Mouse (Mus musculus) ES-Bruce4 (cell line): Measurements from ENCODE around the gene Cnot6l. TPM values are rescaled to one million over a fixed set of nuclear protein-coding genes. Genes with fewer than 3 reads are reported as not detected.

ENCODE experiments used
- H3K27ac ChIP-seq: 2 replicates; pipeline ENCODE4 v1.5.1; 2012; ENCODE audit warnings: low read length, inconsistent platforms; ENCODE audit not compliant: insufficient read depth
- H3K27me3 ChIP-seq: 2 replicates; pipeline ENCODE4 v1.6.1; 2012; ENCODE audit warnings: mild to moderate bottlenecking, low read length, inconsistent platforms; ENCODE audit not compliant: control insufficient read depth, poor library complexity, insufficient read depth, severe bottlenecking
- H3K36me3 ChIP-seq: 2 replicates; pipeline ENCODE4 v1.6.1; 2012; ENCODE audit warnings: inconsistent platforms, mild to moderate bottlenecking, low read length, moderate library complexity; ENCODE audit not compliant: control insufficient read depth, poor library complexity, insufficient read depth, severe bottlenecking
- H3K4me1 ChIP-seq: one replicate; pipeline ENCODE4 v1.8.1; 2011; ENCODE audit warnings: low read length; ENCODE audit not compliant: control insufficient read depth, insufficient read depth
- H3K4me3 ChIP-seq: 2 replicates; pipeline ENCODE4 v1.5.1; 2011; ENCODE audit warnings: low read depth, mild to moderate bottlenecking, low read length
- H3K9ac ChIP-seq: 2 replicates; pipeline ENCODE4 v1.6.1; 2012; ENCODE audit warnings: low read depth, mild to moderate bottlenecking, inconsistent platforms; ENCODE audit not compliant: poor library complexity, severe bottlenecking
- H3K9me3 ChIP-seq: replicated peaks from 2 replicates; pipeline ENCODE4 v1.6.1; 2012; ENCODE audit warnings: mild to moderate bottlenecking, low read length, inconsistent platforms; ENCODE audit not compliant: control insufficient read depth, poor library complexity, insufficient read depth, severe bottlenecking
- CTCF ChIP-seq: IDR thresholded peaks from one replicate; pipeline ENCODE4 v1.8.1; 2011; ENCODE audit warnings: low read depth, low read length
- EP300 ChIP-seq: IDR thresholded peaks from 2 replicates; pipeline ENCODE4 v1.6.1; 2011; ENCODE audit warnings: low read depth, low read length; ENCODE audit not compliant: insufficient read depth
- POLR2A ChIP-seq: IDR thresholded peaks from one replicate; pipeline ENCODE4 v1.8.1; 2011; ENCODE audit warnings: low read length; ENCODE audit not compliant: insufficient read depth
- polyA plus RNA-seq: library from polyadenylated mRNA; stranded (reverse); fragments of >200 nt; gene quantifications from 2 replicates; pipeline ENCODE4 v1.2.4, GENCODE M21; 2011; ENCODE audit warnings: low read depth; ENCODE audit not compliant: missing spikeins, insufficient read depth, insufficient read length

The Cnot6l gene
- polyA plus RNA-seq, 1 experiment: 47.1 TPM

DNA sequence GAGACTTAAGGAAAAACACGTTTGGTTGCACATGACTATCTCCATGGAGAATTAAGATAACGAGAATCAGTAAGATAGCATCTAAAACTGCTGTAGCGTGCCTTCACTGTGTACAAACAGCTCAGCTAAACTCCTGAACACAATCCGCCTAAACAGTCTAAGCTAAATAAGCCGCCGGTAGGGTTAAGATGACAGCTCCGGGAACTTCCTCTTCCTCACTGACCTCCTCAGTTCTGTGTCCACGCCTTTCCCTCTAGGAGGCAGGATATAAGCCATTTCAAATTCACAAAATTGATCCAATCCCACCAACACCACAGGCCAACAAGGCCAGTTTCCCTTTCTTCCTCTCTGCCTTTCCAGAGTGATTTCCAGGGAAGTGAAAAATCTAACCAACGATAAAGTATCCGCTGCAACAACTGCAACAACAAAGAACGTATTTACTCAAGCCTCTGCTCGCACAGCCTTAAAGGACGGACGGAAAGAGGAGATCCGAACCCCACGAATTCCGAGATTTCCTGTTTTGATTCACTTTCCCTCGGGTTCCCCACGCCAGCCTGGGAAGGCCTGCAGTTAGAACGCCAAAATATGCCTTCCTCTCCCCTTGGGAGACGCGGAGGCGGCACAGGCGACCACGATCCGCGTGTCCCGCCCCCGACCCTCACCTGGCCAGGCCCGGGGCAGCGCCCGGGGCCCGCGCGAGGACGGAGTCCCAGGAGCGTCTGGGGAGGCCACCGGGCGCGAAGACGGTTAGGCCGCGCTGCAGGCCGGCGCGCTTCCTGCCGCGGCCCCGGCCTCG is 3.3 kb downstream of the Cnot6l start:
- no peaks in the 10 kb centered on the region for H3K27me3 ChIP-seq
- H3K4me3 ChIP-seq: peak overlapping the region; percentile 84
- peak overlapping the region; percentile 79 for H3K9ac ChIP-seq
- no peaks in the 10 kb centered on the region for H3K9me3 ChIP-seq
- no peaks in the 10 kb centered on the region for H3K4me1 ChIP-seq
- H3K36me3 ChIP-seq: no peaks in the 10 kb centered on the region
- no peak overlapping the region for H3K27ac ChIP-seq
- TF ChIP-seq EP300 (no peak), POLR2A (no peak), CTCF (no peak)

DNA sequence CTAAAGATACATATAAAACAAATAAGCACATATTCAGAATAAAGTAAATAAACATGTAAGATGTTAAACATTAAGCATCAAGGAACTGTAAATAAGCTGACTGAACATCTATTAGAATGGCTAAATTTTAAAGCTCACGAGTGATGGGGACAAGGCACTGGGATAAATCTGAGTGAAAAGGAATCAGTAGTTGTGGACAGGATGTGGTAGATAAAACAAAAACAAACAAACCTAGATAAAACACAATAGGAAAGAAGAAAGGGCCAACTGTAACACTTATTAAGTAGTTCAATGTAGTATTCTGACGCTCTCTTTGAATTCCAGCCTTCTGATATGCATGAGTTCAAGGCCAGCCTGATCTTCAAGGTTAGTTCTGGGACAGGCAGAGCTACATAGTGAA is 21.6 kb downstream of the Cnot6l start:
- Histone ChIP-seq H3K27ac (no peak overlapping the region), H3K4me1 (no peaks in the 10 kb centered on the region), H3K9me3 (no peaks in the 10 kb centered on the region), H3K36me3 (no peaks in the 10 kb centered on the region), H3K4me3 (no peak overlapping the region), H3K27me3 (no peaks in the 10 kb centered on the region), H3K9ac (no peak overlapping the region)
- TF ChIP-seq POLR2A (no peak), CTCF (no peak), EP300 (no peak)

- no peaks in the 10 kb centered on the region for H3K27me3 ChIP-seq
- no peak overlapping the region for H3K4me3 ChIP-seq
- TF ChIP-seq POLR2A: no peak
- TF ChIP-seq CTCF: no peak
- TF ChIP-seq EP300: no peak
- H3K36me3 ChIP-seq: no peaks in the 10 kb centered on the region
- H3K4me1 ChIP-seq: no peaks in the 10 kb centered on the region
- H3K27ac ChIP-seq: no peak overlapping the region
- no peak overlapping the region for H3K9ac ChIP-seq
- H3K9me3 ChIP-seq: no peaks in the 10 kb centered on the region
Observed at GRCm38 (mm10) chr5:96130683-96131082, 33.3 kb downstream of the Cnot6l start.

- no peaks in the 10 kb centered on the region for H3K27me3 ChIP-seq
- H3K9me3 ChIP-seq: no peaks in the 10 kb centered on the region
- no peak overlapping the region for H3K4me3 ChIP-seq
- H3K27ac ChIP-seq: no peak overlapping the region
- H3K4me1 ChIP-seq: no peaks in the 10 kb centered on the region
- H3K36me3 ChIP-seq: no peaks in the 10 kb centered on the region
- H3K9ac ChIP-seq: no peak overlapping the region
- TF ChIP-seq POLR2A (no peak), EP300 (no peak), CTCF (no peak)
Observed at GRCm38 (mm10) chr5:96126856-96127255, 37.1 kb downstream of the Cnot6l start.

DNA sequence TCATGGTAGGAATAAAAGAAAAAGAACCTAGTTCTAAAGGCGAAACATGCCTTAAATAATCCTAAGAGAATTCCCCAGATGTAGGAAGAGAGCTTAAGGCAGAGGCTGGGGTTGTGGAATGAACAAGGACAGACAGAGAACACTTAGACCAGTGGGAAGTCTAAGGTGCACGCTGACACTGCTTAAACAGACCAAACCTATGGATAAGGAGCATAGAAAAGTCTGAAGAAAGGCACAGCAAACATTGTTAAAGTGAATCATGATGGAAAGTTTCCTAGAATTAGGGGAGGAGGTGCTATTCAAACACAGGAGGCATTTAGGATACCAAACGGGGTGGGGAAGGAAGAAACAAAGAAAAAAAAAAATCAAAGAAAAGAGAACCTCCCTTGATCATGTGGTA is 49.0 kb downstream of the Cnot6l start:
- no peaks in the 10 kb centered on the region for H3K4me1 ChIP-seq
- no peak overlapping the region for H3K4me3 ChIP-seq
- H3K27ac ChIP-seq: no peak overlapping the region
- H3K9ac ChIP-seq: no peak overlapping the region
- no peaks in the 10 kb centered on the region for H3K9me3 ChIP-seq
- TF ChIP-seq POLR2A (no peak), EP300 (no peak), CTCF (no peak)
- no peaks in the 10 kb centered on the region for H3K27me3 ChIP-seq
- H3K36me3 ChIP-seq: no peaks in the 10 kb centered on the region

DNA sequence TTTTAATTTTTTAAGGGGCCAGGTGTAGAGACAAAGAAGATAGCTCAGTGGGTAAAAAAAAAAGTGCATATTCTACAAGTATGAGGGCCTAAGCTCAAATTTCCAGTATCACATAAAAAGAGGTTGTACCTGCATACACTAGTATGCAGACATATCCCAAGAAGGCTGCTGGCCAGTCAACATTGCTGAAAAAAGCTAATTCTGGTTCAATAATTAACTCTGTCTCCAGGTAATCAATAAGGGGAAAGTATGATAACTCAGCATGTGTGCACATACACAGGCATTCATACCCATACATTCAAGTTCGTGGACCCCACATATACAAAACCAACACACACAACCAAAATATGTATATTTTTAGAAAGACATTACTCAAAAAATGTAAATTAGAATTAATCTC is 59.3 kb downstream of the Cnot6l start:
- TF ChIP-seq EP300 (no peak), CTCF (no peak), POLR2A (no peak)
- no peaks in the 10 kb centered on the region for H3K4me1 ChIP-seq
- no peak overlapping the region for H3K4me3 ChIP-seq
- no peaks in the 10 kb centered on the region for H3K9me3 ChIP-seq
- H3K27me3 ChIP-seq: no peaks in the 10 kb centered on the region
- no peak overlapping the region for H3K27ac ChIP-seq
- H3K9ac ChIP-seq: no peak overlapping the region
- no peaks in the 10 kb centered on the region; the same call in 1 of the 2 replicates for H3K36me3 ChIP-seq
